Mouse (Mus musculus): ENCODE data around the gene Kat2b. TPM values are rescaled to one million over a fixed set of nuclear protein-coding genes. Genes with fewer than 3 reads are reported as not detected.

Gene Kat2b
- total and polyA plus RNA-seq, 2 experiments = 15.6 to 57.4 TPM

DNA sequence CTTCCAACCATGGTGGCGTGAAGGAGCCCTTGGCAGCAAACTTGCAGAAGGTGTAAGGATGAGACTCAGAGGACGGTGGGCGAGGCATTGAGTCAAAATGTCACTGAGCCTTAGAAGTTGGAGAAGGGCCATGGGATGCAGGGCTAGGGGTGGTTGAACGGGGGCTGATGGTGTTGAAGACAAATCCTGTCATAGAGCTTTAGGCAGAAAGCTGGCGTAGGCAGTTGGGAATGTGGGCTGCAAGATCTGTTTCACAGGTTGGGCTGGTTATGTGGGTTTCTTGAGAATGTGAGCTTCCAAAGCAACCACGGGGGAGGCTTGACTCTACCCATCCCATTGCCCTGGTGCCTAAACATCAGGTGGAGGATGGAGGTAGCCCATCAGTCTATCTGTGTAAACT lies 23.4 kb downstream of the Kat2b start:
- WGBS = 97% methylated on average over 6 of the region's 6 CpGs
- H3K27ac ChIP-seq (replicated peaks; ENCODE audit: insufficient read depth, low read depth, low read length) = no peak overlapping the region
- H3K27me3 ChIP-seq (ENCODE audit: control insufficient read depth, insufficient read depth, low read length) = no peaks in the 10 kb centered on the region
- no peak overlapping the region for H3K4me3 ChIP-seq (ENCODE audit: insufficient read depth, low read depth, low read length)
- H3K4me1 ChIP-seq (ENCODE audit: control insufficient read depth, insufficient read depth, low read length) = peaks cover 30% of the 10 kb centered on the region
- H3K9ac ChIP-seq (ENCODE audit: low read depth, low read length) = no peak overlapping the region
- no peaks in the 10 kb centered on the region for H3K36me3 ChIP-seq (ENCODE audit: control insufficient read depth, insufficient read depth, low read length)
- no peak for TF ChIP-seq POLR2A (IDR thresholded peaks at IDR 0.05; ENCODE audit: extremely low read depth, insufficient read depth, low read length)
- TF ChIP-seq CTCF (IDR thresholded peaks at IDR 0.05; ENCODE audit: low read depth, low read length) = no peak
- H3K79me2 ChIP-seq (ENCODE audit: control insufficient read depth, insufficient read depth, low read length) = peaks cover 36% of the 10 kb centered on the region
- no peak for DNase-seq (ENCODE audit: extremely low read depth, low read depth, low spot score)

DNA sequence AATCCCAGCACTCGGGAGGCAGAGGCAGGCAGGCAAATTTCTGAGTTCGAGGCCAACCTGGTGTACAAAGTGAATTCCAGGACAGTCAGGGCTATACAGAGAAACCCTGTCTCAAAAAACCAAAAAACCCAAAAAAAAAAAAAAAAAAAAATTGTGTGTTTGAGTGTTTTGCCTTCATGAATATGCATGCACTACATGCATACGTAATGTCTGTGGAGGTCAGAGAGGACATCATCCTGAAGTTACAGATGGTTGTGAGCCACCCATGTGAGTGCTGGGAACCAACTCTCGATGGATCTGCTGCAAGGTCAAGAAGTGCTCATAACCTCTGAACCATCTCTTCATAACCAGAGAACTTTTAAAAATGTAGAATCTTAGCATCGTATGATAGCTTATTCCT lies 25.2 kb downstream of the Kat2b start:
- no peaks in the 10 kb centered on the region for H3K27me3 ChIP-seq (ENCODE audit: control insufficient read depth, insufficient read depth, low read length)
- H3K4me1 ChIP-seq (ENCODE audit: control insufficient read depth, insufficient read depth, low read length) = peaks cover 33% of the 10 kb centered on the region
- peaks cover 34% of the 10 kb centered on the region for H3K79me2 ChIP-seq (ENCODE audit: control insufficient read depth, insufficient read depth, low read length)
- no peak for DNase-seq (ENCODE audit: extremely low read depth, low read depth, low spot score)
- no peak overlapping the region for H3K4me3 ChIP-seq (ENCODE audit: insufficient read depth, low read depth, low read length)
- H3K9ac ChIP-seq (ENCODE audit: low read depth, low read length) = no peak overlapping the region
- H3K27ac ChIP-seq (replicated peaks; ENCODE audit: insufficient read depth, low read depth, low read length) = no peak overlapping the region
- TF ChIP-seq CTCF (IDR thresholded peaks at IDR 0.05; ENCODE audit: low read depth, low read length) (no peak), POLR2A (IDR thresholded peaks at IDR 0.05; ENCODE audit: extremely low read depth, insufficient read depth, low read length) (no peak)
- H3K36me3 ChIP-seq (ENCODE audit: control insufficient read depth, insufficient read depth, low read length) = no peaks in the 10 kb centered on the region
- WGBS = 90% methylated on average over 5 of the region's 5 CpGs

DNA sequence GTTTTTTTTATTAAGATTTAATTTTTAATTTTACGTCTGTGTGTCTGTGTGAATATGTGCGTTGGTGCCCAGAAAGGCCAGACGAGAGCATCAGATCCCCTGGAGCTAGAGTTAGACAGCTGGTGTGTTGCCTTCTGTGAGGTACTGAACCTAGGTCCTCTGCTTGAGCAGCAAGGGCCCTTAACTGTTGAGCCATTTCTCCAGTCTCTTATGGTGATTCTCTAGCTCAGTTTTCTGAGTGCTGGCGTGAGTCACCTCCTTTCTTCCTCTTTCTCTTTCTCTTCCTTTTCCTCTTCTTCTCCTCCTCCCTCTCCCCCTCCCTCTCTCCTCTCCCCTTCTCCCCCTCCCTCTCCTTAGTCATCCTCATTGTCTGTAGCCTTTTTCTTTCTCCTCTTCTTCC lies 27.9 kb downstream of the Kat2b start:
- H3K9ac ChIP-seq (ENCODE audit: low read depth, low read length) = no peak overlapping the region

DNA sequence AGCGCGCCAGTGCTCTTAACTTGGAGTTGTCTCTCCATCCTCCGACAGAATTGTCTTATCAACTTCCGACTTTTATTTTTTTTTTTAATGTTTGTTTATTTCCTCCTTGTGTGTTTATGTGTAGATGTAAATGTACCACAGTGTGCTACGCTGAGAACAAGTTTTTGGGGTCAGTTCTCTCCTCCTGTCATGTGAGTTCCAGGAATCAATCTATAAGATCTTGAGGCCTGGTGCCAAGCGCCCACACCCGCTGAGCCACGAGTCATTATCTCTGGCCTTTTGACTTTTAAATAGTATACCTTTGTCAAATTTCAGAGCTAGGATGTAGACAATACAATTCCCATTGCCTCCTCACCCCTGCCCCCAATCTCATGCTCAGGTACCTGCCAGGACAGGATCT lies 28.9 kb downstream of the Kat2b start:
- Histone ChIP-seq H3K27me3 (ENCODE audit: control insufficient read depth, insufficient read depth, low read length) (no peaks in the 10 kb centered on the region), H3K9ac (ENCODE audit: low read depth, low read length) (peak overlapping the region; percentile 33; the same call in 1 of the 2 replicates), H3K27ac (replicated peaks; ENCODE audit: insufficient read depth, low read depth, low read length) (0 out of 2 replicates have a peak overlapping the region, but pooled peaks have one; percentile 24), H3K4me3 (ENCODE audit: insufficient read depth, low read depth, low read length) (no peak overlapping the region), H3K79me2 (ENCODE audit: control insufficient read depth, insufficient read depth, low read length) (peaks cover 36% of the 10 kb centered on the region), H3K4me1 (ENCODE audit: control insufficient read depth, insufficient read depth, low read length) (peaks cover 18% of the 10 kb centered on the region), H3K36me3 (ENCODE audit: control insufficient read depth, insufficient read depth, low read length) (no peaks in the 10 kb centered on the region)
- no peak for DNase-seq (ENCODE audit: extremely low read depth, low read depth, low spot score)
- 49% methylated on average over 8 of the region's 8 CpGs for WGBS
- TF ChIP-seq POLR2A (IDR thresholded peaks at IDR 0.05; ENCODE audit: extremely low read depth, insufficient read depth, low read length) = no peak

More for the DNA sequence above, 27.9 kb downstream of the Kat2b start:
- TF ChIP-seq POLR2A (IDR thresholded peaks at IDR 0.05; ENCODE audit: extremely low read depth, insufficient read depth, low read length) = no peak
- TF ChIP-seq CTCF (IDR thresholded peaks at IDR 0.05; ENCODE audit: low read depth, low read length) = no peak
- H3K36me3 ChIP-seq (ENCODE audit: control insufficient read depth, insufficient read depth, low read length) = no peaks in the 10 kb centered on the region
- H3K27ac ChIP-seq (replicated peaks; ENCODE audit: insufficient read depth, low read depth, low read length) = no peak overlapping the region
- H3K4me3 ChIP-seq (ENCODE audit: insufficient read depth, low read depth, low read length) = no peak overlapping the region
- DNase-seq (ENCODE audit: extremely low read depth, low read depth, low spot score) = no peak
- H3K27me3 ChIP-seq (ENCODE audit: control insufficient read depth, insufficient read depth, low read length) = no peaks in the 10 kb centered on the region
- peaks cover 20% of the 10 kb centered on the region for H3K4me1 ChIP-seq (ENCODE audit: control insufficient read depth, insufficient read depth, low read length)
- peaks cover 38% of the 10 kb centered on the region for H3K79me2 ChIP-seq (ENCODE audit: control insufficient read depth, insufficient read depth, low read length)
- WGBS = 86% methylated on average over 4 of the region's 4 CpGs

DNA sequence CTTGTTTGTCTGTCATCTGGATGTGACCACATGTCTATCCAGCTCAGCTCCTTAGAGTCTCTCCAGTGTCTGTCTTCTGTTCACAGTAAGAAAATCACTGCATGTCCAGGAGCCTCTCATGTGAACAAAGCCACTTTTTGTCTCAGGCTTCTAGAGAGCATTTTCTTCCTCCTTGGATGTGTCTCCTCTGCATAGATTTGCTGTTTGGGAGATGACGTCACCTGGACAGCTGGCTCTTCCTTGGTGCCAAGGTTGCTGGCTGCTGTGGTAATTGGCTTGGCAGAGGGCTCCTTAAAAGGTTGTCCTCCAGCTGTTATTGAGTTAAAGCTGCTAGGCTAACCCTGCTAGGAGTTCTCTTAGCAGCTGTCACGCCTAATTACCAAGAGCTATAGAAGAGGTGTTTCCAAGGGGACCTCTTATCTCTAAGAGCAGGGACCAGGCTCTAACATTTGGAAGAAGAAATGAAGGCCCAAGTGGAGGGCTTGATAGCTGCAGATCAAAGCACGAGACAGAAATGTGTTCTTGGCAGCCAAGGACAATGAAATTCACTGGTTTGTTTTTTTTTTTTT lies 29.7 kb downstream of the Kat2b start:
- WGBS = 14% methylated on average over 3 of the region's 3 CpGs
- H3K27ac ChIP-seq (replicated peaks; ENCODE audit: insufficient read depth, low read depth, low read length) = 0 out of 2 replicates have a peak overlapping the region, but pooled peaks have one; percentile 0
- H3K4me3 ChIP-seq (ENCODE audit: insufficient read depth, low read depth, low read length) = no peak overlapping the region
- peaks cover 15% of the 10 kb centered on the region for H3K4me1 ChIP-seq (ENCODE audit: control insufficient read depth, insufficient read depth, low read length)
- no peaks in the 10 kb centered on the region for H3K36me3 ChIP-seq (ENCODE audit: control insufficient read depth, insufficient read depth, low read length)
- no peaks in the 10 kb centered on the region for H3K27me3 ChIP-seq (ENCODE audit: control insufficient read depth, insufficient read depth, low read length)
- TF ChIP-seq POLR2A (IDR thresholded peaks at IDR 0.05; ENCODE audit: extremely low read depth, insufficient read depth, low read length) (no peak), CTCF (IDR thresholded peaks at IDR 0.05; ENCODE audit: low read depth, low read length) (no peak)
- H3K9ac ChIP-seq (ENCODE audit: low read depth, low read length) = no peak overlapping the region
- DNase-seq (ENCODE audit: extremely low read depth, low read depth, low spot score) = peak; percentile 85
- H3K79me2 ChIP-seq (ENCODE audit: control insufficient read depth, insufficient read depth, low read length) = peaks cover 31% of the 10 kb centered on the region; the same call in 1 of the 2 replicates
